Mouse (Mus musculus) small intestine, adult 2 months (tissue): ENCODE results near the gene Mfrp. TPM values are rescaled to one million over a fixed set of nuclear protein-coding genes. Genes with fewer than 3 reads are reported as not detected.
"Not testable (repeated sequence)": the region's sequence is repeated elsewhere in the genome, so short reads cannot be mapped to it uniquely, and the experiment has no call there.

ENCODE experiments used
- H3K27ac ChIP-seq: fragments of 200-500 bp; 2 replicates; pipeline ENCODE4 v1.5.1; 2012; ENCODE audit warnings: low read depth, low read length, control low read depth, inconsistent platforms; ENCODE audit not compliant: insufficient read depth
- H3K27me3 ChIP-seq: fragments of 200-500 bp; 2 replicates; pipeline ENCODE4 v1.6.1; 2012; ENCODE audit warnings: mild to moderate bottlenecking, moderate library complexity, low read length, inconsistent platforms; ENCODE audit not compliant: control insufficient read depth, insufficient read depth
- H3K36me3 ChIP-seq: fragments of 200-500 bp; 2 replicates; pipeline ENCODE4 v1.6.1; 2012; ENCODE audit warnings: mild to moderate bottlenecking, low read length, control low read depth, inconsistent platforms; ENCODE audit not compliant: control insufficient read depth, insufficient read depth
- H3K4me1 ChIP-seq: fragments of 200-500 bp; 2 replicates; pipeline ENCODE4 v1.6.1; 2012; ENCODE audit warnings: low read length, inconsistent platforms, mixed read lengths; ENCODE audit not compliant: control insufficient read depth, insufficient read depth, insufficient read length
- H3K4me3 ChIP-seq: fragments of 200-500 bp; 2 replicates; pipeline ENCODE4 v1.5.1; 2012; ENCODE audit warnings: low read depth, mild to moderate bottlenecking, control low read depth, inconsistent platforms, low read length, moderate library complexity
- CTCF ChIP-seq: fragments of 200-500 bp; IDR thresholded peaks from 2 replicates; pipeline ENCODE4 v1.5.1; 2012; ENCODE audit warnings: low read depth, mild to moderate bottlenecking, control low read depth, inconsistent platforms, low read length, moderate library complexity, mixed read lengths; ENCODE audit not compliant: insufficient replicate concordance, insufficient read length; ENCODE audit errors: extremely low read depth
- POLR2A ChIP-seq: fragments of 200-500 bp; IDR thresholded peaks from 2 replicates; pipeline ENCODE4 v1.6.1; 2012; ENCODE audit warnings: low read depth, mild to moderate bottlenecking, control low read depth, inconsistent platforms, low read length, moderate library complexity
- WGBS: fragments of 180-500 bp; shearing (Covaris S2); methylation state at CpG from one replicate; pipeline ENCODE4 v1.1.7; 2018; 5-methylcytosine and 5-hydroxymethylcytosine counted together
- polyA plus RNA-seq: library from polyadenylated mRNA; depleted of rRNA; stranded (reverse); fragments of >200 nt; gene quantifications from 2 replicates; pipeline ENCODE4 v1.2.3, GENCODE M21; 2012

Mfrp gene
- polyA plus RNA-seq, 1 experiment, result 0.04 TPM

DNA sequence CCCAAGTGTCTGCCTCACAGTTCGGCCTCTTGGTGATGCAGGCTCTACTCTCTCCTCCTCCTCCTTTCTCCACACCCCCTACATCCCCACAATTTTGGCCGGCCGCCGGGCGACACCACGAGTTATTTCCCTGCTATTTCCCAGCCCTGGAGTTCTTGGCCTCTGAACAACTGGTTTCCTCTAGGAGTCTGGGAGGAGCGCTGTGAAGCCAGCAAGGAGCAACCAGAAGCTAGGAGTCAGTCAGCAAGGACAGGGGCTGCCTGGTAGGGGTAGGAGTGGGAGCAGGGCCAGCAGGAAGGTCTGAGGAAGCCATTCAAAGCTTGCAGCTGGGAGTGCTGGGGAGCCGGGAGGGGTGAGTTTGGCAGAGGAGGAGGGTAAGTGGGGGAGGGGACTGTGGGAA is 5.6 kb downstream of the Mfrp start, which contains the start of gene C1qtnf5:
Gene C1qtnf5, plus strand, starts transcription at position 136 of the 400 bp plus-strand sequence.
- no peaks in the 10 kb centered on the region for H3K27me3 ChIP-seq
- H3K4me3 ChIP-seq, result peak within 1 kb of the TSS; percentile 45
- WGBS, result 70% methylated on average over 8 of the region's 8 CpGs
- peaks cover 3% of the 10 kb centered on the region; the same call in 1 of the 2 replicates for H3K36me3 ChIP-seq
- peaks cover 5% of the 10 kb centered on the region for H3K4me1 ChIP-seq
- H3K27ac ChIP-seq, result peak within 1 kb of the TSS; percentile 71
- TF ChIP-seq CTCF (no peak), POLR2A (no peak)

- Histone ChIP-seq H3K4me3 (peak overlapping the region; percentile 45), H3K36me3 (peaks cover 3% of the 10 kb centered on the region; the same call in 1 of the 2 replicates), H3K27ac (peak overlapping the region; percentile 71), H3K27me3 (no peaks in the 10 kb centered on the region), H3K4me1 (peaks cover 5% of the 10 kb centered on the region)
- 66% methylated on average over 25 of the region's 25 CpGs for WGBS
- no peak for TF ChIP-seq POLR2A
- peak; percentile 41; the same call in 1 of the 2 replicates for TF ChIP-seq CTCF
Observed at GRCm38 (mm10) chr9:44107557-44108179, 6.1 kb downstream of the Mfrp start.

- H3K4me1 ChIP-seq, result peaks cover 5% of the 10 kb centered on the region
- 0 out of 2 replicates have a peak overlapping the region, but pooled peaks have one; percentile 45 for H3K4me3 ChIP-seq
- no peaks in the 10 kb centered on the region for H3K27me3 ChIP-seq
- peaks cover 3% of the 10 kb centered on the region; the same call in 1 of the 2 replicates for H3K36me3 ChIP-seq
- H3K27ac ChIP-seq, result 0 out of 2 replicates have a peak overlapping the region, but pooled peaks have one; percentile 71
- 81% methylated on average over 31 of the region's 31 CpGs for WGBS
- no peak for TF ChIP-seq CTCF
- TF ChIP-seq POLR2A, result no peak
Observed at GRCm38 (mm10) chr9:44108269-44109055, 6.9 kb downstream of the Mfrp start.

- H3K27ac ChIP-seq, result no peak overlapping the region
- peaks cover 5% of the 10 kb centered on the region for H3K4me1 ChIP-seq
- TF ChIP-seq CTCF, result peak; percentile 77; the same call in 1 of the 2 replicates
- no peak for TF ChIP-seq POLR2A
- peaks cover 3% of the 10 kb centered on the region; the same call in 1 of the 2 replicates for H3K36me3 ChIP-seq
- no peak overlapping the region for H3K4me3 ChIP-seq
- 27% methylated on average over 9 of the region's 9 CpGs for WGBS
- H3K27me3 ChIP-seq, result no peaks in the 10 kb centered on the region
Observed at GRCm38 (mm10) chr9:44109360-44110095, 8.0 kb downstream of the Mfrp start.

DNA sequence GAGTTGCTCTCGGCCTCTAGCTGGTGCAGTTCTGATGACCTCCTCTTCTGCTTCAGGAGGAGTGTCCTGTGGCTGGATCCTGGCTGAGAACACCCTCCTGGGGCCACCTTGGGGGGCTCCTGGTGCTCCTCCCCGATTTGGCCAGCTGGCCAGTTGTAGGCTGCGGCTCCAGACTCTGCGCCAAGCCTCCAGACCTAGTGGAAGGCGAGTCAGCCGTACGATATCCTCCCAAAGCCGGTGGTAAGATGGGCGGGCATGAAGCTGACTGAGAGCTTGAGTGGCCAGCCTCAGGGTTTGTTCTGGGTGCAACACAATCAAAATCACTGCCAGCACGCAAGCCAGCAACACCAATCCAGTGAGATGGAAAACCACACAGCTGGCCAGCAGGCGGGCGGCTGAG is 10.4 kb downstream of the Mfrp start:
- not testable (repeated sequence) for H3K4me3 ChIP-seq, H3K36me3 ChIP-seq, H3K4me1 ChIP-seq, H3K27ac ChIP-seq, H3K27me3 ChIP-seq
- WGBS, result 58% methylated on average over 10 of the region's 12 CpGs

GRCm38 (mm10) chr9:44113105-44113789 is 11.7 kb downstream of the Mfrp start, which contains the start of the genes Gm49380 and Rnf26:
Gene Gm49380, minus strand, starts transcription at chr9:44113500.
Gene Rnf26, minus strand, starts transcription at chr9:44113517.
- Histone ChIP-seq H3K27me3 (no peaks in the 10 kb centered on the region), H3K27ac (no peak within 1 kb of the TSS), H3K4me1 (peaks cover 6% of the 10 kb centered on the region; the same call in 1 of the 2 replicates), H3K4me3 (peak within 1 kb of the TSS; percentile 82), H3K36me3 (peaks cover 1% of the 10 kb centered on the region; the same call in 1 of the 2 replicates)
- no peak; the same call in 1 of the 2 replicates for TF ChIP-seq POLR2A
- TF ChIP-seq CTCF, result no peak
- WGBS, result under 1% methylated on average over 51 of the region's 51 CpGs
